Mouse (Mus musculus) skeletal muscle tissue, adult 2 months (tissue): ENCODE data around the gene Fto.

ENCODE experiments used
- DNase-seq: peaks from one replicate; pipeline ENCODE4 v3.0.0-alpha.2; 2012; ENCODE audit warnings: low read depth, low spot score

The Fto gene

GRCm38 (mm10) chr8:91448667-91449329 lies 135.5 kb downstream of the Fto start:
- no peak for DNase-seq

GRCm38 (mm10) chr8:91454926-91455325 lies 141.6 kb downstream of the Fto start:
- DNase-seq, result no peak

GRCm38 (mm10) chr8:91455591-91455990 lies 142.3 kb downstream of the Fto start:
- no peak for DNase-seq

- DNase-seq, result no peak
These were observed 144.7 kb downstream of the Fto start for GRCm38 (mm10) chr8:91458016-91458415.

- no peak for DNase-seq
These were observed 147.6 kb downstream of the Fto start for GRCm38 (mm10) chr8:91460965-91461364.

GRCm38 (mm10) chr8:91463757-91464156 lies 150.4 kb downstream of the Fto start:
- DNase-seq, result no peak

- DNase-seq, result no peak
These were observed 154.1 kb downstream of the Fto start for GRCm38 (mm10) chr8:91467463-91467862.

- no peak for DNase-seq
These were observed 154.7 kb downstream of the Fto start for GRCm38 (mm10) chr8:91467881-91468534.

GRCm38 (mm10) chr8:91469441-91469840 lies 156.1 kb downstream of the Fto start:
- no peak for DNase-seq

GRCm38 (mm10) chr8:91474731-91475279 lies 161.5 kb downstream of the Fto start:
- peak; percentile 12 for DNase-seq

- peak; percentile 45 for DNase-seq
These were observed 163.7 kb downstream of the Fto start for GRCm38 (mm10) chr8:91476988-91477387.

GRCm38 (mm10) chr8:91477471-91477870 lies 164.1 kb downstream of the Fto start:
- DNase-seq, result no peak

GRCm38 (mm10) chr8:91482511-91482910 lies 169.2 kb downstream of the Fto start:
- DNase-seq, result no peak

- DNase-seq, result no peak
These were observed 173.1 kb downstream of the Fto start for GRCm38 (mm10) chr8:91486394-91486793.

- no peak for DNase-seq
These were observed 174.1 kb downstream of the Fto start for GRCm38 (mm10) chr8:91487456-91487855.

GRCm38 (mm10) chr8:91488086-91488783 lies 174.9 kb downstream of the Fto start:
- peak; percentile 59 for DNase-seq

GRCm38 (mm10) chr8:91488784-91489450 lies 175.6 kb downstream of the Fto start:
- DNase-seq, result no peak

GRCm38 (mm10) chr8:91490065-91490464 lies 176.7 kb downstream of the Fto start:
- DNase-seq, result no peak

- no peak for DNase-seq
These were observed 180.0 kb downstream of the Fto start for GRCm38 (mm10) chr8:91493373-91493772.

GRCm38 (mm10) chr8:91494501-91495259 lies 181.4 kb downstream of the Fto start:
- DNase-seq, result peak; percentile 68

GRCm38 (mm10) chr8:91495260-91495601 lies 181.9 kb downstream of the Fto start:
- DNase-seq, result no peak
